Mouse (Mus musculus): Measurements from ENCODE around the gene Swi5. TPM values are rescaled to one million over a fixed set of nuclear protein-coding genes. Genes with fewer than 3 reads are reported as not detected.
A peak's percentile ranks its signal among the peaks of the same experiment; 100 is the strongest.

Swi5 gene
- 100 to 1,000 TPM; 163 to 182 TPM for total RNA-seq (2021)

DNA sequence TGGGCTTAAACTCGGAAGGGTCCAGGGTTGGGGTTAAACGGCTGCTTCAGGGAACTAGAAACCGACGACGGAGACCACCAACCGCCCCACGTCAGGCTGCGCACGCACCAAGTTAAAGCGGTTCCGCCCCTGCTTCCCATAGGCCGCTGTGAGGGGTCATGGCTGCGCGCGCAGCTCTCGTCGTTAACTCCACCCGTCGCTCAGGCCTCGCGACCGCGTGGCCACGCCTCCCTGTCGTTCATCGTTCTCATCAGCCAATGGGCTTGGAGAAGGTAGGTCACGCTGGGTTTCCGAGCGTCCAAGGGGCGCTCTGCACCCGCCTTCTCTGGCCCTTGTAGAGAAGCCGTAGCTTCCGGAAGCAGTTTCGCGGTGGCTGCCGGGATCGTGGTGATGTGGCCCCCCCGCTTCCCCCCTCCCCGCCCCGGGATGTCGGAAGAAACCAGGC lies at the start of gene Swi5:
Gene Swi5 (minus strand): TSS at position 153 of the 445 bp plus-strand sequence.
- peak; percentile 99 for DNase-seq
- intact Hi-C loops (cut with DNase I), result loop anchor here (5.0 kb wide), 1 partner anchor 156 kb away; no protein-coding TSS in a partner anchor

DNA sequence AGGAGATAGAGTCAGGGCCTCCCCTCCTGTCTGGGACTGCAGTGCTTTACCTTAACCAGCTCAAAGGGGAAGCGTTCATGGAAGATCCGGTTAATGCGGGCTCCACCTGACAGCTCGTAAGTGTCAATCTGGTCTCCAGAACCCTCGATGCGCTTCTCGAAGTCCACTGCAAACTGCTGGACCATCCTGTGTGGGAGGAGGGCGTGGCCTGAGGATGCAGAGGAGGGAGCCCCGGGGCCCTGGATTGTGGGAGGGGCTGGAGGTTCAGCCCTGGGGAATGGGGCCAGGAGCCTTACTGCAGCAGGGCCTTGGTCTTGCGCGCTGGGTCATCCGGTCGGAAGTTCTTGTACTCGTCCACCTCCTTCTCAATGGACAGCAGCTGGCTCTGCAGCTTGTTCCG lies 48.0 kb upstream of the Swi5 start:
- intact Hi-C loops (cut with DNase I), result no loop called here
- no peak for DNase-seq

DNA sequence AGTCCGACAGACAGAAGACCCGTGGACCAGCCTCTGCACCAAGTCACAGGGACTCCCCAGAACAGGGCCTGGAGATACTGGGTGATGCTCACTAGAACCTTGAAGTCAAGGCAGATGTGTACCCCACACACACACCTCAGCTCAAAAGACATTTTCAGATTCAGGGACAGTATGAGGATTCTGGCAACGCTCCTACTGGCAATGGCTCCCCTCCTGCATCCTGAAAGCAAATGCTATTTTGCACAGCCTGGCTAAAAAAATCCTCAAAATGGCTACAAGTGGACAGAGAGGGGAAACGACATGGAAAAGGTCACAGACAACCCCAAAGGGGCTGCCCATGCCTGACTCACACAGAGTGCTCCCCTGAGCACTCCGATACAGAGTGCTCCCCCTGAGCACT lies 44.3 kb upstream of the Swi5 start:
- no peak for DNase-seq
- intact Hi-C loops (cut with DNase I), result no loop called here

- intact Hi-C loops (cut with DNase I), result no loop called here
Measured at GRCm38 (mm10) chr2:32329531-32329930, 41.7 kb upstream of the Swi5 start.

DNA sequence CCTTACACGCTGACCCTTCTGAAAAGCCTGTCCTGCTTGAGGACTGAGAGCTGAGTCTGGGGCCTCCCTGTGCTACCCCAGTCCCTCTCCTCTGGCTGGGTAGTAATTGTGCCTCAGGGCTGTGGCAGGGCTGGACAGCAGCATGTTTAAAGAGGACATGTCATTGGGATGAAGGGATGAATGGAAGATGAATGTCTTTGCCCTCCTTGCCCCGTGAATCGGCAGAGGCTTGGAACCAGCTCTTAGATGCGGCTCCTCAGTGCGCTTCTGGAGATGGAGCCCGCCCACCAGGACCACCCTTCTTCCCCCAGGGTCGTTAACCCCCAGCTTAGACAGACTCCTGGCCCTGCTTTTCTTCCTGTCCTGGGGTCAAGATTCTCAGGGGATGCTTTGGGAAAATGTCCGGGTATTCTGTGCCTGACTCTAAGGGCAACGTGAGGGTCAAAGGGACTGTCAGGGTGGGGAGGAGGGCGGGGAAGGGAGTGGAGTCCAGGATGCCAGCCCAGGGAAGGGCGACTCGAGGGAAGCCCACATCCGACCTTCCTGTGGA lies 41.1 kb upstream of the Swi5 start:
- intact Hi-C loops (cut with DNase I), result no loop called here
- DNase-seq, result no peak

More at GRCm38 (mm10) chr2:32329531-32329930, 41.7 kb upstream of the Swi5 start:
- DNase-seq, result no peak

DNA sequence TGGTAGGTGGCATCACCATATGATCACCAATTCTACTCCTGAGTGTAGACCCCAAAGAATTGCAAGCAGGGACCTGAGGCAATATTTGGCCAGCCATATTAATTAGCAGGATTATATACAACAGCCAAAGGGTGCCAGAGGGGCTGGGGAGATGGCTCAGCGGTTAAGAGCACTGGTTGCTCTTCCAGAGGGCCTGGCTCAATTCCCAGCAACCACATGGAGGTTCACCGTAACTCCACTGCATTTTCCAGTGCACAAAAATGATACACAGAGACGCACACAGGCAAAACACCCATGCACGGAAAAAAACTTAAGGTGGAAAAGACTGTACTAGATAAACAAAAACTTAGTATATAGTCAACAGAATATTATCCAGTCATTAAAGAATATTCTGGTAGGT lies 39.3 kb upstream of the Swi5 start:
- no peak for DNase-seq
- intact Hi-C loops (cut with DNase I), result no loop called here

- intact Hi-C loops (cut with DNase I), result no loop called here
- DNase-seq, result no peak
Measured at GRCm38 (mm10) chr2:32325342-32325741, 37.5 kb upstream of the Swi5 start.

- no peak for DNase-seq
- intact Hi-C loops (cut with DNase I), result no loop called here
Measured at GRCm38 (mm10) chr2:32324322-32324721, 36.4 kb upstream of the Swi5 start.

GRCm38 (mm10) chr2:32322754-32323741 lies 35.2 kb upstream of the Swi5 start:
- no peak for DNase-seq
- intact Hi-C loops (cut with DNase I), result no loop called here

DNA sequence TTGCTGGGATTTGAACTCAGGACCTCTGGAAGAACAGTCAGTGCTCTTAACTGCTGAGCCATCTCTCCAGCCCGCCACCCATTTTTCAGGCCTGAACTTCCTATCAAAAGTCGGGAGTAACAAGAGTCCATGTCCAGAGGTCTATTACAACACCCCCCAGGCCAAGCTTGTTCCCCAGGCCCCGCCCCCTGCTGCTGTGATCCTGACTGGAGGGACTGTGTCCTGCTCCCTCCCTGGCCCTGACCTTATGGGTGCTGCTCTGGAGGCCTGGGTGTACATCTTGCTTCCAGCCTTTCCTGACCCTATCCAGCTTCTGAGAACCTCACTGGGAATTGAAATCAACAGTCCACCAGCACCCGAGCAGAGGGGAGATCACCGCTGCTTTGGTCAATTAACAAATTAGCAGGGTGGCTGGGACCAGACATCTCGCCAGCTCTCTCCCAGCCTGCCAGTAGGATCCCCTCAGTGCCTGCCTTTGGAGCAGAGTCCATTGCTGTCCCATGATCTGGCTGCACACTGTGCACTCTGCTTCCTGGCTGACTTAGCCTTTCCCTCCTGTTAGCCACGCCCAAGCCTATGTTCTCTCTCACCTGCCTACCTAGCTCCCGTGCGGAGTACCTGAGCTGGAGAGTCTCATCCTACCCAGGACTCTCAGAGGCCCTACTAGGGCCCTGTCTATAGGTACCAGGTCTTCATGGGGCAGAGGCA lies 33.9 kb upstream of the Swi5 start:
- peak in 1 of 2 experiments; percentile 15 for DNase-seq
- intact Hi-C loops (cut with DNase I), result no loop called here

DNA sequence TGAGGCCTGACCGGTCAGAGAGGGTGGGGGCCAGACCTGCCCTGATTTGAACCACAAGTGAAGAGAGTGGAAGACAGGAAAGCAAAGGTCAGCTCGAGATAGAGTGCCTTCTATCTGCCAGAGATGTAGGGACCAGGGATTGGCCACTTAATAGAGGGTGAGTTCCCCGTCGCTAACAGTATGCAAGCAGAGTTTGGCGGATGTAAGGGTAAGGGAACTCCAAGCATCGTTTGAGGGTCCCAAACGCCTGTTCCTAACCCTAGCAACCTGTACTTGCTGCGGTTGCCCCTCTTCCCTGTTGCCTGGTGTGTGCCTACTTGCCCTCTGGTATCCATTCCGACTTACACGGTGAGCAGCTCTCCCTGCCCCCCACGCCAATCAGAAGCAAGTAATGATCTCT lies 32.8 kb upstream of the Swi5 start:
- no peak for DNase-seq
- intact Hi-C loops (cut with DNase I), result no loop called here

GRCm38 (mm10) chr2:32319586-32320580 lies 32.0 kb upstream of the Swi5 start:
- peak; percentile 60 to 67 for DNase-seq
- intact Hi-C loops (cut with DNase I), result no loop called here

DNA sequence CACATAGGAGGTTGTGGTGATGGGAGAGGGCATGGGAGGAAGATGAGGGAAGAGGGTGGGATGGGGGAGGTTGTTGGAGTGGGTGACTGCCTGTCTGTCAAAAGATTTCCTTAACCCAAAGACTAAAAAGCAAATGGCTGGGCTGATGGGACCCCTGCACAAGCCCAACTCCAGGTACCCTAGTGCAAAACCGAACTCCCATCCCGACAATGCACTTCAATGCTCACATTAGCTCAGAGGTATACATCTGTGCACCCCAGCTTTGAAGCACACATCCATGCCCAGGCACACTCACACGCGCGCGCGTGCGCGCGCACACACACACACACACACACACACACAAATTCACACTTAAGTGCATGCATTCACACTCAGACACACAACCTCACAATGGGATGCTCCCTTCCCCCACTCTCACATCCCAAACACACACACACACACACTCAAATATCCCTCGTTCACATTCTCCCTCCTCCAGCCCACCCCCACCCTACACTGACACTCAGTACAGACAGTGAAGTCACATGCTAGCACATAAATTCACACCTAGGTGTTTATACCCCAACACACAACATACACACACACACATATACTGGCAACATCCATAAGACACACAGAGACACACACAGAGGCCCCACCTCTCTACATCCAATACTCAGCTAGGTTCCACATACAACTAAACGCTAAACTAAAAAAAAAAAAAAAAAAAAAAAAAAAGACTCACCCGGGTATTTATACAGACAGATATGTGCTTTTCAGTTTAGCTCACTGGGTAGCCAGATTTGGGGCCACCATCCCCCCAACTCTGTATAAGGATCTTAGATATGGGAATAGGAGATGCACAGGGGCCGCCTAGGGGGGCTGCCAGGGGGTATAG lies 31.1 kb upstream of the Swi5 start:
- peak in 1 of 2 experiments; percentile 12 for DNase-seq
- intact Hi-C loops (cut with DNase I), result no loop called here

GRCm38 (mm10) chr2:32317791-32318417 lies 30.0 kb upstream of the Swi5 start:
- DNase-seq, result peak; percentile 77 to 79
- intact Hi-C loops (cut with DNase I), result no loop called here

DNA sequence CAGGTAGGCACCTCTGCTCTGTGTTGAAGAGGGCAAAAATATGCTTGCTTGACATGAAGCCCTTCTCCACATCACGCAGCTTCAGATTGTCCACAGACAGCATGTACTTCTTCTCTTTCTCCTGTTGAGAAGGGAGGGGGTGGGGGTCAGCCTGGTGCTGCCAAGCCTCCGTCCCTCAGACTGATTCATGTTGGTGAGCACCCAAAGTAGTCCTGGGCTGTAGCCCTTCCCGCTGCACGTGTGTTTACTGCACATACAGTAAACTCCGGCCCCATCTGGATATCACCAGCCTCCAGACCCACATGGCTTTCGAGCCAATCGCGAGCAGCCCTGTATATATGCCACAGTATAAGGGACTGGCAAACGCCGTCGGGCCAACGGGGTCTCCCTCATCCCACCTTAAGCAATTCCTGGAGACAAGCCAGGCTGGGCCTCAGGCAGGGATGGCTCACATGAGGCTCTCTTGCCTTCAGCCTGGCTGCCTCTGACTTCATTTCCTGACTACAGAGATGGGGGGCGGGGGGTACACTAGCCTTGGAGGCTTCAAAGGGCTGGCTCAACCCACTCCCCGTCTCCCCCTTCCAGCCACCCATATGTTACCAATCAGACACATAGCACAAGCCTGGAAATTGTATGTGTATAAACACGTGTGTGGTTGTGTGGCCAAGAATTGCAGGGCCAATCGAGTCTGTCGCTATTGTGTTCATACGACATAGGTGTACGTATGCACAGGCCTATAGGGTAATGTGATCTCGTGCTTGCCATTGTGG lies 29.2 kb upstream of the Swi5 start:
- DNase-seq, result peak in 1 of 2 experiments; percentile 37
- intact Hi-C loops (cut with DNase I), result no loop called here

- intact Hi-C loops (cut with DNase I), result no loop called here
- DNase-seq, result peak; percentile 65 to 70
Measured at GRCm38 (mm10) chr2:32315751-32316150, 27.9 kb upstream of the Swi5 start.

DNA sequence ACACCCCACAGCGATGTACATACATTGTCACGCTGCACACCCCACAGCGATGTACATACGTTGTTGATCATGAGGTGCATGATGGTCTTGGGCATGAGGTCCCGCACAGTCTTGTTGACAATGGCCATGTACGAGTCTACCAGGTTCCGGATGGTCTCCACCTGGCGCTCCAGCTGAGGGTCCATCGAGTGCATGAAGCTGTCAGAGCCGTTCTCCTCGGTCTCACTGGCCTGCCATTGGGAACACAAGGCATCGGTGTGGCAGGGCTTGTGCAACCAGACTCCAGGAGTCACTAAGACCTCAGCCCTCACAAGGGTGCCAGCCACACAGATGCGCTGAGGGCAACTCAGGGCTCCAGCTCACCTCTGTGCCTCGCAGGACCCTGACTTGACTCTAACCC lies 27.0 kb upstream of the Swi5 start:
- intact Hi-C loops (cut with DNase I), result no loop called here
- DNase-seq, result no peak
